Mouse (Mus musculus) ES-E14 (cell line): ENCODE measurements around the gene S100a14. TPM values are rescaled to one million over a fixed set of nuclear protein-coding genes. Genes with fewer than 3 reads are reported as not detected.

Source experiments
- DNase-seq: peaks from one replicate; pipeline ENCODE4 v3.0.0-alpha.2; 2013; ENCODE audit warnings: low read depth, low spot score
- H3K27ac ChIP-seq: 2 replicates; pipeline ENCODE4 v1.5.1; 2012; ENCODE audit warnings: low read depth, mild to moderate bottlenecking, low read length, moderate library complexity, mixed read lengths; ENCODE audit not compliant: poor library complexity, insufficient read depth, severe bottlenecking
- H3K36me3 ChIP-seq: 2 replicates; pipeline ENCODE4 v1.6.1; 2012; ENCODE audit warnings: mild to moderate bottlenecking, low read length, moderate library complexity, mixed read lengths; ENCODE audit not compliant: control insufficient read depth, poor library complexity, insufficient read depth, severe bottlenecking
- H3K4me1 ChIP-seq, 2 experiments: fragments of 150-350 bp in 1 of 2; sonication (generic) in 1 of 2; 2 replicates each; pipeline ENCODE4 v1.6.1; 2012; ENCODE audit warnings: low read length in 2 of 2, mild to moderate bottlenecking in 1 of 2, mixed read lengths in 1 of 2; ENCODE audit not compliant: control insufficient read depth in 2 of 2, insufficient read depth in 2 of 2, poor library complexity in 1 of 2
- H3K4me3 ChIP-seq, 2 experiments: fragments of 150-350 bp in 1 of 2; sonication (generic) in 1 of 2; 2 replicates each; pipeline ENCODE4 v1.5.1; 2012; ENCODE audit warnings: low read length in 2 of 2, low read depth in 1 of 2, mild to moderate bottlenecking in 1 of 2, mixed read lengths in 1 of 2; ENCODE audit not compliant: insufficient read depth in 1 of 2, poor library complexity in 1 of 2, severe bottlenecking in 1 of 2
- H3K9ac ChIP-seq: 2 replicates; pipeline ENCODE4 v1.6.1; 2012; ENCODE audit warnings: low read depth, mild to moderate bottlenecking, low read length, mixed read lengths; ENCODE audit not compliant: poor library complexity, insufficient read depth, severe bottlenecking
- H3K9me3 ChIP-seq: fragments of 150-350 bp; sonication (generic); 2 replicates; pipeline ENCODE4 v1.6.1; 2012; ENCODE audit warnings: low read depth, mild to moderate bottlenecking, low read length; ENCODE audit not compliant: control insufficient read depth, insufficient read depth
- CHD2 ChIP-seq: IDR thresholded peaks from 2 replicates; pipeline ENCODE4 v1.6.1; 2014; ENCODE audit warnings: mild to moderate bottlenecking, low read depth, low read length, inconsistent platforms
- HCFC1 ChIP-seq: IDR thresholded peaks from 2 replicates; pipeline ENCODE4 v1.6.1; 2012; ENCODE audit warnings: low read length, inconsistent platforms, borderline replicate concordance; ENCODE audit not compliant: insufficient read depth
- MAFK ChIP-seq: IDR thresholded peaks from 2 replicates; pipeline ENCODE4 v1.6.1; 2014; ENCODE audit warnings: mild to moderate bottlenecking, low read depth, low read length, inconsistent platforms; ENCODE audit not compliant: insufficient read depth
- ZC3H11A ChIP-seq: IDR thresholded peaks from 2 replicates; pipeline ENCODE4 v1.6.1; 2012; ENCODE audit warnings: low read depth, mild to moderate bottlenecking, inconsistent platforms, low read length, borderline replicate concordance
- ZNF384 ChIP-seq: IDR thresholded peaks from 2 replicates; pipeline ENCODE4 v1.6.1; 2012; ENCODE audit warnings: low read depth, low read length, inconsistent platforms
- in situ Hi-C, 2 experiments: fragments of 600-800 bp; cut with MboI; formaldehyde crosslinking; loops; one replicate each; pipeline ENCODE4 v1.15.1; 2025; ENCODE audit warnings: low sequenced_read_pairs in 2 of 2, inconsistent platforms in 1 of 2; ENCODE audit not compliant: unreplicated experiment in 2 of 2
- total RNA-seq: library from RNA; depleted of rRNA; stranded (reverse); fragments of 300-350 nt; gene quantifications from 2 replicates; pipeline ENCODE4 v1.2.3, GENCODE M21; 2012

S100a14 gene
- total RNA-seq, 1 experiment, result 0.54 TPM

DNA sequence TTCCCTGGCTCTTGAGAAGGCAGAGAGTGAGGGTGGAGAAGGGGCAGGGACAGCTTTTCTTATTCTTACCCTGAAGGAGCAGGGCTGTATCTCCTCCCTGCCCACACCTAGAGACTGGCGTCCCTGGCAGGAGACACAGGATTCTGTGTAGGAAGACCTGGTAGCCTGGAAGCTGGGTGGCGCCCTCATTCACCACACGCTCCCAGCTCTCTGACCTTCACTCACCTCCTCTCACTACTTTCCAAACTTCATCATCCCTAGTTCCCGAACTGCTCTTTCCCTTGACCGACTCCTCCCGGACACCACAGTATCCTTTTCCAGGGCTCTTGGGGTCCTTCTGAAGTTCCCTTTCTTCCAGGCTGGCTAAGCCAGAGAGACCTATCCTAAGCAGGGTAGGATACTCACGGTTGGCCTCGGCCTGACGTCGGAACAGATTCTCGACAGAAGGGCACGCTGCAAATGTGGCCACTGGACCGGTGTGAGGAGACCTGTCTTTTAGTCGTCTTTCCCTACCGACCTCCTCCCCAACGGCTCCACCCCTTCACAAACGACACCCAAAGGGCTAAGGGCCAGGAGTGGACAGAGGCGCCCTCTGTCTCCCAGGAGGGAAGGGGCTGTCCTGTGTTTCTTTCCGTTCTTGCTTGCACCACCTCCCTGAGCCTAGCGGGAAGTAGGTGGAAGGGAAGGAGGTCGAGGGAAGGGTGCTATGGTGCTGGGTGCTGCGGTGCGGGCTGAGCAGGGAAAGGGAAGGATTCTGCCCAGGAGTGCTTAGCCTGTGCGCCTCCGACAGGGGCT lies 12.7 kb upstream of the S100a14 start, which contains the start of the genes S100a1 and S100a13:
TSS of gene S100a1 (minus strand) at position 597 of the 795 bp plus-strand sequence.
TSS of gene S100a13 (plus strand) at position 640 of the 795 bp plus-strand sequence.
- DNase-seq, result no peak
- Histone ChIP-seq H3K4me3 (peak within 1 kb of the TSS; percentile 39 to 44), H3K9ac (0 out of 2 replicates have a peak within 1 kb of the TSS, but pooled peaks have one; percentile 21), H3K9me3 (no peaks in the 10 kb centered on the region), H3K27ac (no peak within 1 kb of the TSS; the same call in 1 of the 2 replicates), H3K4me1 (peaks cover 2 to 25% of the 10 kb centered on the region in 2 experiments; a peak in 2 of 4 replicates), H3K36me3 (no peaks in the 10 kb centered on the region; the same call in 1 of the 2 replicates)
- TF ChIP-seq HCFC1, result no peak
- no peak for TF ChIP-seq ZC3H11A
- TF ChIP-seq MAFK, result no peak
- in situ Hi-C loops, result no loop called here

DNA sequence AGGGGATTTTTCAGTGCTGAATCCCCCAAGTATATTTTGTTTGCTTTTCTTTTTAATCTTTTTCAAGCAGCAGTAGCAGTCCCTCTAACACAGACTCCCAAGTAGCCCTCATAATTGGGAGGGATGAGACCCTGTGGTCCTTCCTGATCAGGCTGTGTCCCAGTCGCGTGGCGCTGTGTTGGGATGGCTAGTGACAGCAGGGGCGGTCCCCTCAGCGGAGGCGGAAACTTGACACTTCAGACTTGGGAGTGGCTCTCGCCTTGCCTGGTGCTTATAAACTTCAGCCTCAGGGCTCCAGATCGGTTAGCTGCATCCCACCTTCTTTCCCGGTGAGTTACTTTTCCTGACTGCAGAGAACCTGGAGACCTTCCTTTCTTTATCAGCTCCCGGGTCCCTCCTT lies 12.0 kb upstream of the S100a14 start:
- Histone ChIP-seq H3K36me3 (no peaks in the 10 kb centered on the region; the same call in 1 of the 2 replicates), H3K4me1 (peaks cover 2 to 25% of the 10 kb centered on the region in 2 experiments; a peak in 2 of 4 replicates), H3K4me3 (peak overlapping the region; percentile 39 to 44), H3K27ac (no peak overlapping the region), H3K9ac (no peak overlapping the region), H3K9me3 (no peaks in the 10 kb centered on the region)
- TF ChIP-seq CHD2 (no peak), ZNF384 (no peak), HCFC1 (no peak)
- DNase-seq, result no peak
- in situ Hi-C loops, result no loop called here

DNA sequence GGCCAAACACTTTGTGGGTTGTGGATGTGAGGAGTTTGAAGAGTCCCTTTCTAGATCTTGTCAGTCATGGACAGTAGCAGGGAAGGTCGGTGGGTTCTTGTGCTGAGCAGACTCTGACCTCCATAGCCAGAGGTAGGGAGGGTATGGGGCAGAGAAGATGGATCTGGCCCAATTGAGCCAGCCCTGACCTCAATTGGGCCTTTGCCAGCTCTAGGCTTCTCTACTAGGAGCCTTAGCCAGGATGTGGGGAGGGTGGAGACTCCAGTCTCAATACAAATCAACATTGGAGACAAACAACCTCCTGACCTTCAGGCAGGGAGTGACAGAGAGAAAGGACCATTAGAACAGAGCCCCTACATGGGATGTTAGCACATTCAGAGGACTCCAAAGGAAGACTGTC lies 11.4 kb upstream of the S100a14 start:
- no peak for DNase-seq
- H3K4me3 ChIP-seq, result peak overlapping the region; percentile 8 to 44; a peak in 1 of 4 replicates
- no peaks in the 10 kb centered on the region for H3K9me3 ChIP-seq
- H3K4me1 ChIP-seq, result peaks cover 0 to 25% of the 10 kb centered on the region in 2 experiments; a peak in 2 of 4 replicates
- TF ChIP-seq ZC3H11A (no peak), HCFC1 (no peak), MAFK (no peak), ZNF384 (no peak)
- in situ Hi-C loops, result no loop called here
- no peak overlapping the region for H3K9ac ChIP-seq
- no peaks in the 10 kb centered on the region; the same call in 1 of the 2 replicates for H3K36me3 ChIP-seq
- H3K27ac ChIP-seq, result no peak overlapping the region; the same call in 1 of the 2 replicates

DNA sequence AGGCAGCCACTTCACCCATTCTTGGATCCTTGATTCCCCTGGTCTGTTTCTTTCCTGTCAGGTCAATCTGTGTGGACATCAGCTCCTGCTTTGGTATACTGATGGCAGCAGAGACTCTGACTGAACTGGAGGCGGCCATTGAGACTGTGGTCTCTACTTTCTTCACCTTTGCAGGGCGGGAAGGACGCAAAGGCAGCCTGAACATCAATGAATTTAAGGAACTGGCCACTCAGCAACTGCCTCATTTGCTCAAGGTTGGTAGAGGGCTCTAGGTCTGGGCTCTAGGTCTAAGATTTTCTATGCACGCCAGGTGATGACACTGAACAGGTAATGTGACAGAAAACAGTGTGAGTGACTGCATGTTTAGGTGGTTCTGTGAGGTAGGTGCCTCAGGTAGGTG lies 10.9 kb upstream of the S100a14 start:
- in situ Hi-C loops, result no loop called here
- Histone ChIP-seq H3K4me3 (no peak overlapping the region), H3K4me1 (peaks cover 0 to 25% of the 10 kb centered on the region in 2 experiments; a peak in 2 of 4 replicates)

More for the DNA sequence above, 10.9 kb upstream of the S100a14 start:
- Histone ChIP-seq H3K9ac (no peak overlapping the region), H3K27ac (no peak overlapping the region), H3K9me3 (no peaks in the 10 kb centered on the region), H3K36me3 (no peaks in the 10 kb centered on the region; the same call in 1 of the 2 replicates)
- no peak for DNase-seq
- TF ChIP-seq HCFC1 (no peak), ZC3H11A (no peak), ZNF384 (no peak), MAFK (no peak), CHD2 (no peak)
